Mouse (Mus musculus) spleen, postnatal 36 days (tissue): ENCODE results near the gene Wee1.
"Not testable (repeated sequence)": the region's sequence is repeated elsewhere in the genome, so short reads cannot be mapped to it uniquely, and the experiment has no call there.

ENCODE experiments used
- DNase-seq, 2 experiments: peaks; one replicate each; pipeline ENCODE4 v3.0.0; 2022; ENCODE audit warnings: low spot score in 2 of 2, mixed read lengths in 1 of 2

The Wee1 gene

DNA sequence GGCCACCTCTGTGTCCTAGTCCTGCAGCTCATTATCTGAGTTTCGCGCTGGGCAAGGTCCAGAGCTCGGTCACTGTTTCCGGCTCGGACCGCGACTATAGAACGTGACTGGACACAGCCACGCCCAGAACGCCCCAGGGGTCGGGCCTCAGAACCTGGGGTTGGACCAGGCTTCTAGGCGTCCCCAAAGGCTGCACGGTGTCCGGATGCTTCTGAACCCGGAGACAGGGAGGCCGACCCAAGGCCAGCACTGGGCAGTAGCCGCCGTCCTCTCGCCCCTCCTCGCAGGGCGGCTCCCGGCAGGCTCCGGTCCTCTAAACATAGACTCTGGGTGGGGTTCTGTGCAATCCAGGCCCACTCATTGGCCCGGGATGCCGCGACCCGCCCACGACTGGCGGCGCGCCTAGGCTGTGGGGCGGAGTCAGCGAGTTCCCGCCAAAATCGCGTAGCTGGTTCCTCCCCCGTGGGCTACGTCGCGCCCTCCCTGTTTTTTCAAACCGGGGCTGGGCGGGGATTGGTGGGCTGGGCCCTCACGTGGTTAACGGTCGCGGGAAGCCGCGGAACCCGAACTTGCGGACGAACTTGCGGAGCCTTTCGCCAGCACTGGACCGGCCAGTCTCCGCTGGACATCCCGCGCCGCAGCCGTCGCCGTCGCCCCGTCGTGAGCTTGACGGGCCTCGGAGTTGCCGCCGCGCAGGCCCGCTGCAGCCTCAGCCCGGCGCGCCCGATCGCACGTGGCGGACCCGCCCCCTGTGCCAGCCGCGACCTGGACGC, at the start of gene Wee1:
Gene Wee1 (plus strand): TSS at position 531 of the 773 bp plus-strand sequence.
- DNase-seq, result peak; percentile 98

DNA sequence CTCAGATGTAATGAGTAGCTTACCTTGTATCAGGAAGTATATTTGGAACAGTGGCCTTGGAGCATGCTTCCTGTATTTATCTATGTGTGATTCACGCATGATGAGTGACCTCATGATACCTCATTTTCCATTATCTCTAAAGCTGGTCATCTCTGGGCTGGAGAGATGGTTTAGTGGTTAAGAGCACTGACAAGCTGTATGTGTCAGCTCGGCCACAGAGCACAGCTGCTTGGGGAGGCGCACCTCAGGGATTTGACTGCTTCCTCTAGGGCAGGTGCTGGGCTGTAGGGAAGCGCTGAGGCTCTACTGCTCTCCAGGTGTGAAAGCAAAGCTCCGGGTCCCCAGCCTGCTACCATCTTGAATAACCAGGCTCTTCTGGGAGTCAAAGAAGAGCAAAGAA, 43.7 kb upstream of the Wee1 start:
- DNase-seq, result no peak

DNA sequence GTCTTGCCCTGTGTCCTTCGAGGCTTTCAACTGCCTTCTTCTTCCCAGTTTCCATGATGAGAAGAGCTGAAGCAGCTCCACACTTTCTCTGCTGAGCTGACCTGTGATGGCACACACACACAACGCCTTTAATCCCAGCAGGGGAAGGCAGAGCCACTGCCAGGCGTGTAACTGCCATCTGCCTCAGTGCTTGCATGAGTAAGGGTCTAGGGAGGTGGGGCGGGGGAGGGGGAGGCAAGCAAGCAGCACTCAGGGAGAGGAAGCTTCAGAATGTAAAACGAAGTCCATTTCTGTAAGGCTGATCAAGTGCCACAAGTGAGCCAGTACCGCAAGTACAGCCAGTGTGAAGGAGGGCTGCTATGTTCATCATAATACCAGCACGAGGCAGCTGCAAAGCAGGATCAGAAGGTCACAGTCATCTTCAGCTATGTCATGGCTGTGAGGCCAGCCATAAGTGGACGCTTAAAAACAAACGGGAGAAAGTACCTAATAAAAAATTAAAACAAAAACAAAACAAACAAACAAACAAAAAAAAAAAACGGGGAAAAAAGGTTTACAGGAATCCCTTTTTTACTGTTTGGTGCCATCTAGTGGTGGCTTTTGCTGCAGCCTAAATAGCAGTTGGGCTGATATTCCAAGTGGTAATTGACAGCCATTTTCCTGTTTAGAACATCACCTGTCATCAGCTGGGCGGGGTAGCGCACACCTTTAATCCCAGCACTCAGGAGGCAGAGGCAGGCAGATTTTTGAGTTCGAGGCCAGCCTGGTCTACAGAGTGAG, 38.3 kb upstream of the Wee1 start:
- DNase-seq, result peak; percentile 11 to 35

DNA sequence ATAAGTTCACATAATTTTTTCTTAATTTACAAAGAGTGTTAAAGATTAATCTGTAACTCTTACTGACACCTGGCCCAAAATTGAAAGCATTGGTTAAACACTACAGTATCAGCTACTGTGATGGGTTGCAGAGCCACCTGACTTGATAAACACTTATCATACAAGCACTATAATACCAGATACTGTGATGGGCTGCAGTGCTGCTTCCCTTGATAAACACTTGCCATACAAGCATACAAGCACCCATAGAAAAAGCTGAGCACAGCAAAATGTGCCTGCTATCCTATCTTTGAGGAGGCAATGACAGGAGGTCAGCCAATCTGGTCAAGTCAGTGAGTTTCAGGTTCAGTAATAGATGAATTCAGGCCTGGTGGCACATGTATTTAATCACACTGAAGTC, 36.6 kb upstream of the Wee1 start:
- no peak for DNase-seq

DNA sequence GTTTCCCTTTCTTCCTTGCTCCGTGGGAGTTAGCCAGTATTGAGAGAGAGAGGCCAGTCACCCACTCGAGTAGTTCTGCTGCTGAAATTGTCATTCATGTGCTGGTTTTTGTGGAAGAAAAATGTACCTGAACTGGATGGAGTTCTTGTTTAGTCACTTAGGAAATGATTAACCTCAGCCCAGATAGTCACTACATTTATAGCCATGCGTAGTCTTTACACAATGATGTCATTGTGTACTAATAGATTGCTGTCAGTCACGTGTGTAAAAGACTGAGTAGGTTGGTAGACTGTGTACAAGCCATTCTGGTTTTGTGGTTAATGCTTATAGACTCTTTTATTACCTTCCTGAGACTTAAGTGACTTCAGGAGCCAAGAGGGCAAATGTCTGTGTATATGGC, 33.9 kb upstream of the Wee1 start:
- no peak for DNase-seq

DNA sequence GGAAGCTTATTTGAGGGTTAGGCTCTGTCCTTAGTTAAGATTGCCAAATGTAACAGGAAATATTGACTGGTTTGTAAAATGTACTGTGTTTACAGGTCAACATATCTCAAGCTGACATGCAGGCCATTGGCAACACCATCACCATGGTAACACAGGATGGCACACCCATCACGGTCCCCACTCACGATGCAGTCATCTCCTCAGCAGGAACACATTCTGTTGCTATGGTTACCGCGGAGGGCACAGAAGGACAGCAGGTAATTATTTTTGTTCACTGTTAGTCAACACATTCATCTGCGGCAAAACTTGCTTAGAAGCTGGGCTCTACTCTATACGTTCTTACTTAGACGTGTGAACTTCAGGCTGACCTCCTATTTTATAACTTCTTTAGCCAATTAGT, 30.2 kb upstream of the Wee1 start:
- DNase-seq, result no peak

DNA sequence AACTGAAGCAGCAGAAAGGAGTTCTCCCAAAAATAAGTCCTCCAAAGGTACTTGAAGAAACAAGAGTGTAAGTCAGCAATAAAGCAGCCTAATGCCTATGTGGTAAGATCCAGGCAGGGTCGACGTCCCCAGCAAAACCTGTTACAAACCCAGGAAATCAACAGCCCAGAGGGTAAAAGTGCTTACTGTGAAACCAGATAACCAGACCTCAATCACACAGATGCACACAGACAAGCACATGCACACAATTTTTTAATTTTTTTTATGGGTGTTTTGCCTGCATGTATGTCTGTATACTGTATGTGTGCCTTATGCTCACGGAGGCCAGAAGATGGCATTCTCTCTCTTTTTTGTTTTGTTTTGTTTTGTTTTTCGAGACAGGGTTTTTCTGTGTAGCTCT, 25.5 kb upstream of the Wee1 start:
- no peak for DNase-seq

DNA sequence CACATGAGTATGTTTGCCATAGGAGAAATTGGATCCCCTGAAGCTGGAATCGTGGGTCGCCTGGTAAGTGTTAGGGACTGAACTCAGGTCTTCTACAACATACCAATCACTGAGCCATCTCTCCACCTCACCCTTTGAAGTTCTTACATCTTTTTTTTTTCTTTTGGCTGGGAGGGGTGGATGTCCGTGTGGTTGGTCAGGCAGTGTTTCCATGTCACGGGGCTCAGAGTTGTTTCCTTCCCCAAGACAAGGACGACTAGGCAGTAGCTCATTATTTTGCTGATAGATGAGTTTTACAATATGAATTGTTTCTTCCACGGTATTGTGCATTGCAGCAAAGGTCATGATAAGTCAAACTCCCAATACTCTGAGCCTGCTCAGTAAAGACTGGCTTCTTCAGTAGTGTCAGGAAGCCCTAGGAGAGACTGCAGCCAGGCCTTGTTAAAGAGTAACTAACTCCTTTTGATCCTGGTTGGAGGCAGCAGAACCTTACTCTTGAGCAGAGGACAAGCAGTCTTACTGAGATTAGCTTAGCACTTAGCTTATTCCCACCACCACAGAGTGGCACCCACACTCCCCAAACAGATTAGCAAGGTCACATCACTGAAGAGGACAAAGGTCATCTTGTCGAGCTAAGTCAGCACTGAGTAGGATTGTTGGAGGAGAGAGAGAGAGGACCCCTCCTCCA, 24.6 kb upstream of the Wee1 start:
- DNase-seq, result no peak

DNA sequence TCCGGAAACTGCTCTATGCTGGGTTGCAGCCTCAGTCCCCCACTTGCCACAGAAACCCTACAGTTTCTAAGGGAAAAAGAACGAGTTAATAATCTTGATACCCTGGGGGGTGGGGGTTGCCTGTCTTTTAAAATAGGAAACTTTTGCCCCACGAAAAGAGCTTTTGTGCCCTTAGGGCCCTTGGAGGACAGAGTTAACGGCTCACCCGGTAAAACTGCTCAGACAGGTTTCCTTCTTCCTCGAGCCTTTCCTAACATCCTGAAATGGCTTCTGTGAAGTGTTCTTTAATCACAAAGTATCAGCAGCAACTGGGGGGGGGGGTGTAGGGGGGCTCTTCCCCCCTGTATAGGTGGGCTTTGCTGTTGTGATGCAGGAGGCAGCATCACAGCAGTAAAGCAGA, 21.0 kb upstream of the Wee1 start:
- no peak for DNase-seq

DNA sequence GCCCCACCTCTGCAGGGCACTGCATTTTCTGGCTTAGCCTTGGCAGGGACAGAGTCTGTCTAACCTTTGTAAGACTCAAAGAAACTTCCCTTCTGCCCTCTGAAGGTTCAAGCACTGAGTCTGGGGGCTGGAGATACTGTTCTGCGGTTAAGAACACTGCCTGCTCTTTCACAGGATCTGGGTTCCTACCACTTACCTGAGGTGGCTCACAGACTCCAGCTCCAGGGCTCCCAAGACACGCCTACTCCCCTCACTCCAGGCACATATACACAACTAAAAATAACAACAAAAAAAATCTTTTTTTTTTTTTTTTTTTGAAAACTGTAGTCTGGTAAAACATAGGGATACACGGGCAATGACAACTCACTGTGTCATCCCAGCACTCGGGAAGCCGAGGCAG, 20.6 kb upstream of the Wee1 start:
- no peak for DNase-seq

DNA sequence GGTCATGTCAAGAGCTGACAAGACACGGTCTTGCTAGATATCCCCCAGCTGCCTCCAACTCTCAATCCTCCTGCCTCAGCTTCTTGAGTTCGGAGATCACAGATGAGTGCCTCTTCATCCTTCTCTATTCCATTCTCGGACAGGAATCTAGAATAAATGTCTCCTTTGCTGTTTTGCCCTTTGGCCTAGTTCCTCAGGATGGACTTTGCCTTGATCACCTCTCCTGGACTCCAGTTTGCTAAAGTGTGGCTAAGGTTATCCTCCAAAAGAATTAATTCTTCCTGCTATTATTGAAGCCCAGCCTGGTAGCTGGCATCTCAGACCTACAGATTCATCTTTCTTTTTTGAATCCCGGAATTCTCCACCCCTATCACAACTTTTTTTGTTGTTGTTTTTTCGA, 16.8 kb upstream of the Wee1 start:
- DNase-seq, result no peak

DNA sequence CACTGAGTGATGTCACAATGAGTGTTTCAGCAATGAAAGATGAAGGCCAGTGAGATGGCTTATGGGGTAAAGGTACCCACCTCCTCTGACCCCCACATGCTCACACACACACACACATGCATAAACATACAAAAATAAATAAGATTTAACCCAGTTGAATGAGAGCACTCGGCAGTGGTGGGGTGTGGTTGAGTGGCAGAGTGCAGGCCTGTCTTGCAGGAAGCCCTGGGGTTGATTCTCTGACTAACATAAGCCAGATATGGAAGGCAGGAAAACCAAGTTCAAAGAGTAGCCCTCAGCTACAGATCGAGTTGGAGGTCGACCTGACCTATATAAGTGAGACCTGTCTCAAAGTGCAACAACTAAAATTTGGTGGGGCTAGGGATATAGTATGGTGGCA, 15.2 kb upstream of the Wee1 start:
- no peak for DNase-seq

DNA sequence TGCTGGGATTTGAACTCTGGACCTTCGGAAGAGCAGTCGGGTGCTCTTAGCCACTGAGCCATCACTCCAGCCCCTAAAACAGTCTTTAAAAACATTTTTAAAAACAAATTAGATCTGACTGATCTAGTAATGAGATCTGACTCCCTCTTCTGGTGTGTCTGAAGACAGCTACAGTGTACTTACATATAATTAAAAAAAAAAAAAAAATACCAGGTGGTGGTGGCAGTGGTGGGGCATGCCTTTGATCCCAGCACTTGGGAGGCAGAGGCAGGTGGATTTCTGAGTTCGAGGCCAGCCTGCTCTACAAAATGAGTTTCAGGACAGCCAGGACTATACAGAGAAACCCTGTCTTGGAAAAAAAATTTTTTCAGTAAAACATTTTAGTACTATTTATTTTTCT, 13.3 kb upstream of the Wee1 start:
- not testable (repeated sequence) for DNase-seq

DNA sequence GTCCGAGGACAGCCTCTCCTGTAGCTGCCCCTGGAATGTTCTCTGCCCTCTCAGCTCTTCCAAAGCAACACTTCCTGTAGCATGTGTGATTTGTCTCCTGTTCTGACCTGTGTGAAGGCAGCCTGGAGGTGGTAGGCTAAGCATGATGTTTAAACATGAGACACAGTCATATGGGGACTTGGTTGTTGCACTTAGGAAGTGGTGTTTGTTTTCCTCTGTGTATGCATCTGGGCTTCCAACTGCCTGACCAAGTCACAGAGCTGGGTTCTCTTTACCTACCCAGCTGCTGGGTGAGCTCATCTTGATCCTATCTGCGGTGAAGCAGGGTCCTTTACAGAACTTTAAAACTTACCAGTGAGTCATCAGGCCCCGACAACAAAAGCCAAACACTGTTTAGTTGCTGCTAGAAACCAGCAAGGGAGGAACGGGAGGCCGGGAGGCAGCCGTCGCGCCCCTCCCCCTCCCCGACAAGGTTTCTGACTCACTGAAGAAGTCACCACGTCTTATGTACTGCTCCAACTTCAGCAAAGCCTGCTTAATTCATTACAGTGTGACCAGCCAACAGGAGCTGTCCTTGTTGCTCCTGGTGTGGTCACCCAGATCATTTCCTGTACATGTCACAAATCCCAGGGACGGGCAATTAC, 12.8 kb upstream of the Wee1 start:
- DNase-seq, result no peak

DNA sequence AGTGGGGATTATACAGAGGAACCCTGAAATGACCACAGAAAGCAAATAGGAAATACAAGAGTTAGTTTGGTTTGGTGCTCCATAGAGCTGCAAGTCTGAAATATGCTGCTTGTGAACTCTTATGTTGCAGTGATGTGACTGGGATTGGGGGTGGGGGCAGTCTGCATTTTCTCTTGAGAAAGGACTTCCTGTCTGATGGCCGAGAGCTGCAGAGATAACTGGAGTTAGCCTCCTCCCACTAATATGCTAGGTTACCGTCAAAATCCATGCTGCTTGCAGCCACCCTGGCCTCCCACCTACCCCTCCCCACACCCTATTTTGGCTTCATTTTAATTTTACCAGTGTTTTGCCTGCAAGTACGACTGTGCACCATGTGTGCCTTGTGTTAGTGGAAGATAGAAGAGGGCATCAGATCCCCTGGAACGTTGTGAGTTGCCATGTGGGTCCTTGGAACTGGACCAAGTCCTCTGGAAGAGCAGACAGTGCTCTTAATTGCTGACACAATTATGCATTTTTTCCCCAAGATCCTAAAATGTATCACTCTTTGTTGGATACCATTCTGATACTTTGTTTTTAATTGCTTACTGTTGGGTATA, 11.7 kb upstream of the Wee1 start:
- DNase-seq, result no peak

DNA sequence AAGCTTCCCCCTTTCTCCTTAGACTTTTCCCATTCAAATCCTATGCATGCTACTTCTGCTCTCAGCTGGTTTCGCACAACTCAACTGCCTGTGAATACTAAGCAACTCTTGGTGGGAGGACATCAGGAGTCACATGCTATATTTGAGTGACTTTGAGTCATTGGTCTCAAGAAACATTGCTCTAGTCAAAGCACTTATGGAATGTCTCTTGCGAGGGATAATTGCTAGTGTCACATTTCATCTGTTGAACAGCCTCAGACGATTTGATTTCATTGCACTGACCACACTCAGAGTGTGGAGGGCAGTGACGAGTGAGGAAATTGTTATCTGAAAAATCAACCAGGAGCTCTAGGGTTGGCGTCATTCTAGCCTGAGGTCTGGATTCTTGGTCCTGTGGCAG, 7.1 kb upstream of the Wee1 start:
- DNase-seq, result no peak

DNA sequence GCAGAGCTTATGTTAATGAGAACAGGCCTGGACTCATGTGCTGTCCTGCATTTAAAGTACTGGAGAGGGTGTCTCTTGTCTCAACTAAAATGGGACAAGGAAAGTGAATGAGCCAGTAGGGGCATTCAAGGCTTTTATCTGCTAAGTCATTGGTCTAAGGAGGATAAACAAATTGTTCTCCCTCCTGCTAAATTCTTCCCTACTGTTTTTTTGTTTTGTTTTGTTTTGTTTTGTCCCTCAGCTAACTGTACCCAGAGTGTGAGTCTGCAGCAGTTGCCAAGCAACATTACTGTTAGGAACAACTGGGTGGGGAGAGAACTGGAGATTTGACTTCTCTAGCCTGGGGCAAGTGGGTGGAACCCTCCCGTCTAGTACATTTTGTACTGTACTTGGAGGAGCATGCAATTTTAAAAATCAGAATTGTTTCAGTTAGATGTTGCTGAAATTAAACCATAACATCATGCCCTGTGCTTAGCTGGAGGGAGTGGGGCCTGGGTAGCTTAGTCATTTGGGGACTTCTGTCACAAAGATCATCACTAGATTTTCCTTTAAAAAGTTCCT, 5.0 kb upstream of the Wee1 start:
- DNase-seq, result peak in 1 of 2 experiments; percentile 26

DNA sequence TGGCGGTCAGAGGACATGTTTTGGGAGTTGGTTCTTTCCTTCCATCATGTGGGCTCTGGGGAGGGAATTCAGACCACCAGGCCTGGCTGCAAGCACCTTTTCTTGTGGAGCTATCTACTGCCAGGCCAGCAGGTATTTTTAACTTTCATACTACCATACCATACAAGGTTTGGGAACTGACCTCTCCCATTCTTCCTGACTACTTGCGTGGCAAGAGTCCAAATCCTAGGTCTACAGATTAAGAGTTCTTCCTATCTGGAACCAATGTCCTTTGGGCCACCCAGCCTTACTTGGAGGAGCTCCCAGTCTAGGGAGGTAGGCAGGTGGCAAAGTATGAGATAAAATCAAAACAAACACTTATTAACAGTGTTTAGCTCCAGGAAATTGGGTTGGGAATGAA, 3.4 kb upstream of the Wee1 start:
- DNase-seq, result no peak

DNA sequence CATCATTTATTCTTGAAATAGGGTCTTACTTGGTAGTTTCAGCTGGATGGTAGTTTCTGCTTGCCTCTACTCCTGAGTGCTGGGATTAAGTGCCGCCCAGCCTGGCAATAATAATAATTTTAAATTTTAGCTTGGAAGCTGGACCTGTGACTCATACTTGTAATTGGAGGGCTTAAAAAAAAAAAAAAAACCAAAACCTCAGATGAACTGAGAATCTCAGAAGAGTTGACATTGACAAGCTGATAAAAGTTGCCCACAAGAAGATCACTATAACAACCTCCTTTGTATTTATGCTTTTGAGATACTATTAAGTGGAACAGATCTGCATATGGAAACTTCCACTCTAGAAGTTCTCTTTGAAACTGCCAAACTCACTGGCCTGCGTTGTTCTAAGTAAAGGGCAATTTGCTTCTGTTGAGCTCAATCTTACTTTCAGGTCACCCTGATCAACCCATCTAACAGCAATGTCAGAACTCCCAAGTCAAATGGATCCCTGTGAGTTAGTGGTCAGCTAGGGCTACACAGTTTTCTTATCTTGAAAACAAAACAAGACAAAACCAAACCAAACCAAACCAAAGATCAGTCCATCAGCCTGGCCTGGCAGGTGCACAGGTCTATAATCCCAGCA, 1.6 kb upstream of the Wee1 start:
- DNase-seq, result no peak

DNA sequence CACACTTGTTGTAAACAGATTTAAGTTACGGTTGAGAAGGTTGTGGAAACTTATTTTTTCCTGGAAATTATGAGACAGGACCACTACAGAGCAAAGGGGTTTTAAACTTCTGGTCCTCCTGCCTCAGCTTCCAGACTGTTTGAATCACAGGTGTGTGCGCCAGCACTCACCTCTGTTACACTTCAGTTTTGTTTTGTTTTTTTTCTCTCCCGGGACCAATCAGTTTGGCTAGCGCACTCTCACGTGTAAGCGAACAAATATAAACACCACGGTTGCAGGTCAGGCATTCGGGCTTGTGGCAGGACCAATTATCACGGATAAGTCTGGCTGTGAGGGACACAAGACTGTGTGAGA, 707 bp upstream of the Wee1 start:
- DNase-seq, result no peak

DNA sequence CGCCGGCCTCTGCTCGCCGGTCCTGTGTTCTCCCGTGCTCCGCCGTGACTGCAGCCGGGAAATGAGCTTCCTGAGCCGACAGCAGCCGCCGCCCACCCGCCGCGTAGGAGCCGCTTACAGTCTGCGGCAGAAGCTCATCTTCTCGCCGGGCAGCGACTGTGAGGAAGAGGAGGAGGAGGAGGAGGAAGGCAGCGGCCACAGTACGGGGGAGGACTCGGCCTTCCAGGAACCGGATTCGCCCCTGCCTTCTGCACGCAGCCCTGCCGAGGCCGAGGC, 381 bp downstream of the Wee1 start:
- DNase-seq, result no peak
